Mouse (Mus musculus): Measurements from ENCODE around the gene Slco6d1.
"Not testable (repeated sequence)": the region's sequence is repeated elsewhere in the genome, so short reads cannot be mapped to it uniquely, and the experiment has no call there.

Gene Slco6d1

DNA sequence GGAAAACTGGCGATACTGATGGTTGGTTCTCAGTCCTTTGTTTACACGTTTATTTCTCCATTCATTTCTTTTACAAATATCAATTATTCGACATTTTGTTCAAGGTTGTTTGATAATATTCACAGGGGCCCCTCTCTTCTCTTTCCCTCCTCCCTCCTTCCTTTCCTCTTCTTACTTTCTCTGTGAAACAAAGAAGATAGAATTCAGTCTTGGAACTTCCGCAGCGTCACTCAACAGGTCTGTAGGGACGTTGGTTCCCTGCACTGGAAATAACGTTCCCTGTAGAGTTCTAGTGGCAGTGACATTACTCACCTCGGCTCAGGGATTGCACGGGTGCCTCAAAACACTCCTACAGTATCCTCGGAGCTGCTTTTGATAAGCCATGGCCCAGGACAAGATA, at the start of gene Slco6d1:
Slco6d1 (plus strand) TSS at position 301 of the 400 bp plus-strand sequence.
- DNase-seq (ENCODE audit: low spot score): no peak

DNA sequence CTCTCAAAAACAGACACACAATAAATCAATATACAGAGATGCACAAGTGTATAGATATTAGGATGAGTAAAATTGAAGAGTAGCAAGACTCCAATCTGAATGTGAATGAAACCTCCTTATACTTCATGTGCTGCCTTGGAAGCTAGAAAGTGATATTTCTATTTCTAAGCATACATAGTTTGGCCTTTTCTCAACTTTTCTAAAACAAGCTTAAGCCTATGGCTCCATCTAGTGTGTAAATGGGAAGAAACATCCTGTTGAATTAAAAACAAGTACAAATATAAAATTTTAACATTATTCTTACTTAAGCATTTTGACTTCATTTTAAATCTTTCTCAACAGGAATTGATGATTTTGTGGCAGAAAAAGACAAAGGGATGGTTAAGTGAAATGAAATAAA, 28.9 kb upstream of the Slco6d1 start:
- DNase-seq (ENCODE audit: low spot score): no peak

DNA sequence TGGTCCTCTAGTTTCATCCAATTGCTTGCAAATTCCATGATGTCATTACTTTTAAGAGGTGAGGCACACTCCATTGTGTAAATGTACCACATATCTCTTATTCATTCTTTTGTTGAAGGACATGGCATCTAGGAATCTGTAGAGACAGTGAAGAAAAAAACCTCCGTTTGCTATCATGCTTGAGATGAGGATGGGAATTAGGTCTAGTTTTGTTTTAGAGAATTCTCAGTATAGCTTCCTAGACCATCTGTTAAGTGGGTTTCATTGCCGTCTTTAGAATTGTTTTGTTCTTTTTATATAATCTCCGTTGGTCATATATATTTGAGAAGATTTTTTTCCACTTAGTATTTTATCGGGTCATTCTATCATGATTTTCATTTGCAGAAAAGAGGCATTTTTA, 27.0 kb downstream of the Slco6d1 start:
- DNase-seq (ENCODE audit: low spot score): no peak

DNA sequence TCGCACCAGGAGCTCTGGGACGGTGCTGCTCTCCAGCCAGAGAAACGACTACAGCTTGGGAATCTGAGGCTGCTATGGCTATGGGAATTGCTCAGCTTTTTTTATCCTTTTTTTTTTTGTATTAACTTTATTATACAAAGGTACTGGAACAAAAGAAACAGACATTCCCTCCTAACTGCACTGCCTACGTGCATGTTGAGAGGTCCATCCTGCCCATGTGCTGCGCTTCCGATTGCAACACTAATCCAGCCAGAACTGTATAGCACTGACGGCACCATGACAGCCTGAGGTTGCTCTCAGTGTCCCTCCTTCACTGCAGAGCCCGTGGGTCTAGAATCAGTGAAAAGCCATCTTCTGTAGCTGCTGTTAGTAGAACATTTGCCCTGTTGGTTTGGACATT, 38.3 kb downstream of the Slco6d1 start:
- DNase-seq (ENCODE audit: low spot score): not testable (repeated sequence)

DNA sequence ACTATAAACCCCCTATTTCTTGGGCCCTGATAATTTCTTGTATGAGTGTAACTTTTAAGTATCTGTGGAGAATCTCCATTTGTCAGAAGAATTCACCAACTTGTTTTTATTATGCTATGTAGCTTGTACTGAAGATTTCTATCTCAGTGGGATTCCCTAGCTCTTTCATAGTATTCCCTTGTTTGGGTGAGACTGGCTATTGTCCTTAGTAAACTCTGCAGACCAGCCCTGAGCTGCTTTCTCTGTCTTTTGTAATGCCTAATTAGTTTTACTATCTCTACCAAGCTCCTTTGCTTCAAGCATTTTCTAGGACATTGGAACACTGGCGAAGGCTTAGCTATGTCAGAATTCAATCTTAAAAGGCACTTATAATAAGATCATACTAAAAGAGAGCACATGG, 55.5 kb downstream of the Slco6d1 start:
- DNase-seq (ENCODE audit: low spot score): not testable (repeated sequence)

DNA sequence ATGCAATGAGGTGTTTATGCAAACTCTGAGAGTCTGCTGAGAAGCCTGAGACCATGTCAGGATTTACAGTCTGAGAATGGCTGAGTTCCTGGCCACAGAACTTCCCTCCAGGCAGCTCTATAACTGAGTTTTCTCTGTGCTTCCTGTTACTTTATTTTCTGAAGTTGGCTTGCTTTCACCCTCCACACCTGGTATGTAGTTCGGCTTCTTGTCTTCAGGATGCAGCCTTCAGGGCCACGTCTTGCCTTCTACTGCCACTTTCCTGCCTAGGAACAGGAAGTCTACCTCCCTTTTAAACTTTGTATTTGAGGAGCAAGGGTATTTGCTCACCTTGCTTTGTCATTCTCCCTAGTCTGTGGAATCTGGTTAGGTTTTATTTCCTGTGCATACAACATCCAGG, 58.3 kb downstream of the Slco6d1 start:
- no peak for DNase-seq (ENCODE audit: low spot score)

DNA sequence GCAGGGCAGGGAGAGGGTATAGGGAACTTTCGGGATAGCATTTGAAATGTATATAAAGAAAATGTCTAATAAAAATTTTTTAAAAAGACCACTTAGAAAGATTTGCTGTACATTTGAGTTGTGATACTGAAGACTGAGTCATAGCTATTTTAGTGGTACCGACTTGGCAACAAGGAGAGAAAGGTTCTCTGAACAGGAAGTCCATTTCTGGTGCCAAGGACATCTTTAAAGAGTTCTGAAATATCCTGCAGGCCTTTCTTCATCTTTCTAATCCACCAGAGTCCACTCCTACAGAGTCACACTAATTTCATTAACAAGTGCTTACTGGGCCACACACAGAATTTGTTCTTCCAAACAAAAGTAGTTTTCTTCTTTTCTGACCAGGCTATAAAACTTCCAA, 85.1 kb downstream of the Slco6d1 start:
- no peak for DNase-seq (ENCODE audit: low spot score)

DNA sequence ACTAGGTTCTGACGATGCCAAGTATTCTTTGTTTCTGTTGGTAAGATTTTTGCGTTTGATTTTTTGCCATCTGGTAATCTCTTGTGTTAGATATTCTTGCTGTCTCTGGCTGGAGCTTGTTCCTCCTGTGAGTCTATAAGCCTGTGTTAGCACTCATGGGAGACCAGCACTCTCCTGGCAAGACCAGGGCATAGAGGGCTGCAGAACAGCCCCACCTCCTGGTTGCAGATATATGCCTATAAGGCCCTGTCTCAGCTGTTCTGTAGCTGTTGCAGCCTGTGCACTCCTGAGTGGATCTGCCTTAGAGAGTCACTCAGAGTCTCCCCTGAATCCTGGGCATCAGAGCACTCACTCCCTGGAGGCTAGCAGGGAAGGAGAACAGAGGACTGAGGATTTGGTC, 102.1 kb downstream of the Slco6d1 start:
- DNase-seq (ENCODE audit: low spot score): no peak

DNA sequence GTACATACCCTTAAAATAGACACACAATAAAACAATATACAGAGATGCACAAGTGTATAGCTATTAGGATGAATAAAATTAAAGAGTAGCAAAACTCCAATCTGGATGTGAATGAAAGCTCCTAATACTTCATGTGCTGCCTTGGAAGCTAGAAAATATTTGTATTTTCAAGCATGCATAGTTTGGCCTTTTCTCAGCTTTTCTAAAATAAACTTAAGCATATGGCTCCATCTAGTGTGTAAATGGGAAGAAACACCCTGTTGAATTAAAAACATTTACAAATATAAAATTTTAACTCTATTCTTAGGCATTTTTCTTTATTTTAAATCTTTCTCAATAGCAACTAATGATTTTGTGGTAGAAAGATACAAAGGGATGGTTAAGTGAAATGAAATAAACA, 102.6 kb downstream of the Slco6d1 start:
- DNase-seq (ENCODE audit: low spot score): no peak

DNA sequence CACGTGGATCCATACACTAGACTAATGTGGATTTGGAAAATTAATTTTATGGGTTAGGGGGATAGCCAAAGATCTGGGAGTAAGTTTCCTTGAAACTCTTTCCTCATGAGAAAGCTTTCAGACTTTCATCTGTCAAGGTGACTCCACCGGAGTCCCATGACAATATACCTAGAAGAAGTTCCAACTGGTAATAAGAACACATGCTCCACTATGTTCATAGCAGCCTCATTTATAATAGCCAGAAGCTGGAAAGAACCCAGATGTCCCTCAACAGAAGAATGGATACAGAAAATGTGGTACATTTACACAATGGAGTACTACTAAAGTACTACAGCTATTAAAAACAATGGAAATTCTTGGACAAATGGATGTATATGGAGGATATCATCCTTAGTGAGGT, 107.4 kb downstream of the Slco6d1 start:
- DNase-seq (ENCODE audit: low spot score): not testable (repeated sequence)

DNA sequence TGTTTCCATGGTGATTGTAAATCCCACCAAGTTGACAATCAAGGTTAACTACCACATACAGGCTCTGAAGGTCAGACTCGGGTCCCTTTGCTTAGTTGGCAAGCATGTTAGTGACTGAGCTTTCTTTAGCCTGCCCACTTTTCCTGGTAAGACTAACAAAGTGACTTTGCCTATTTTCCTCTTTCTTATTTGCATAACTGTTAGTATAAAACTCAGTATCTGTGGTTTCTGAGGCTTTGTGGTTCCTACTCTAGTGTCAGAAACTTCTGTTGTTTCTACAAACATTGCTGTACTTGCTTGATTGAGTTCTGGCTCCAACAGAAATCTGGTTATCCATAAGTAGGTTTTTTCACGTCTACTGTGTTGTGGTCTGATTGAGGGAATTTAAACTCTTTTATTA, 124.4 kb downstream of the Slco6d1 start:
- DNase-seq (ENCODE audit: low spot score): no peak

DNA sequence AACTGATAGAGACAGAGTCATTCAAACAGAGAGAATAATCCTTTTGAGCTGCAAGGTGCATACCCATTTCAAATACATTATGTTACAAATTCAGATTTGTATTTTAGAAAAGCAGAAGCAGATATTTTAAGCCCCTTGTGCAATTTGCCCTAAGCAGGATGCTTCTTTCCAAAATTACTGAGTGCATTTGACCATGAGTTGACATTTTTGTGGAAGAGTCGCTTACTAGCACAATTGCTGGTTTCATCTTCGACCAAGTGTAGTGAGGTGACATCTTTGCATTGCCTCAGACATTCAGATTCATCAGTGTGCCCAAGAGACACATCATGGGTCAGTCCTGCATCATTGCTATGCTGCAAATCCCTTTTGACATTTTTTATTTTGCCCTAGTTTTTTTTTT, 133.5 kb downstream of the Slco6d1 start:
- DNase-seq (ENCODE audit: low spot score): no peak

DNA sequence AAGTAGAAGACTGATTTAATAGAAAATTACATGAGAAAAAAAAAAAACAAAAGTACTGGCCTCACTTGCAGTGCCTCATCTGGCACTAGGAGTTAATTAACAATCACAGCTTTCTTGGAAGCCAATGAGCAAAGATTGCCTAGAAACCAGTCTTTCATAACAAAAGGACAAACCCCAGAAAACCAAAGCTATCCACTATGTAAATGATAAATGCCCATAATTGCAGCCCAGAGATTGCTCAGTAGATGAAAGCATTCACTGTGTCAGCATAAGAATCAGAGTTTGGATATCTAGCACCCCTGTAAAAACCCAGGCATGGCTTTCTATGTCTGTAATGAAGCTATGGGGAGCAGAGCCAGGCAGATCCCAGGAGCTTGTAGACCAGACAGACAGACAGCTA, 144.8 kb downstream of the Slco6d1 start:
- DNase-seq (ENCODE audit: low spot score): no peak

Data from testis, postnatal 10 days (tissue).